In the genomic region with DNA sequence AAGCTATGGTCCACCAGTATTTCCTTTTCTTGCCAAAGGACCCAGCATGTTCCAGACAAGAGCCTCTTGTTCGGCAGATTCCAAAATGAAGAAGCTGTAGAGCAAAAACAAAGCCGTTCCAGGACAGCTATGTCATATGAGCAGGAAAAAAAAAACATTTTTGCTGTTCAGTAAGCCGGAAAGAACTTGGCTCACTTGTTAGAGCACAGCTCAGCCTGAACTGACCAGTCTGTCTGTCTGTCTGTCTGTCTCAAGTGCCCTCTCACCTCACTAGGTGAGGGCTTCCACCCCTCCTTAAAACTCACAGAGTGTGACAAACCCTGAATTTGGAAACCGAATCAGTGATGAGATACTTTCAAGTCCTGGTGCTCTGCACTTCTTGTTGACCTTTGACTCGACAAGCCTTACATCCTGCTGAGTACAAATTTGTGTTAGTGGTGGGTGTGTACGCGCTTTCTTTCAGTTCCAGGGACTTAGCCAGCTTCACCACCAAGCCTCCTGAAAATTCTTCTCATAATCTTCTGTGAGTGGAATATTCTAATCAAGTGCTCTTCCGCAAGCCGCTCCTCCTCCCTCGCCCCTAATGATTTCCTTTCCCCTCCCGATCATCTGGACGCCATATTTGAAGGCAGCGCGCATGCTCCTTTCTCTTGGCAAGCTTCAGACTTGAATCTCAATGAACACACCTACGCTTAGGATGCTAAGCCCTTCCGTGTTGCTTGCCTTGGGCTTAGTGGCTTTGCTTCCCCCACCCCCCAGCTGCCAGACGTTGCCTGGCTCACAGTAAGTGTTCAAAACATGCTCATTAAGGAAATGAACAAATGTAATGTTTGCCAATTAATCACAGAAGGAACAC, we compare ENCODE assay signal across 10 mouse cellular contexts.
DNase-seq lines count a peak whose midpoint lies in the region; ATAC-seq lines count a peak whose summit lies in the region.
"Had no signal": no experiment of that assay in that cellular context is flagged by ENCODE, and none has a peak within 500 bp of the region (broad histone marks: within the 10 kb centered on the region; RNA-seq: fewer than 3 reads in every experiment).

No protein-coding gene starts in this region.

- peak; percentile 5 for DNase-seq in cerebellum, adult 11 months
- no peak for DNase-seq in cerebellum, adult 9-10 months
- peak; percentile 43 for DNase-seq in NIH3T3 (ENCODE audit: low read depth)
- peak; percentile 18 for DNase-seq in left cerebral cortex, postnatal 4 days
- no peak for DNase-seq in adrenal gland, postnatal 4 days (ENCODE audit: low spot score in 2 of 2)
- DNase-seq in heart, adult 18-20 months = no peak
- DNase-seq: lung, postnatal 36 days had no signal

- H3K4me1 ChIP-seq in kidney, embryonic 16.5 days (ENCODE audit: insufficient read depth, low read length) = peaks cover 24% of the 10 kb centered on the region
- H3K4me1 ChIP-seq: heart, embryonic 13.5 days had no signal

- no peak for ATAC-seq in kidney, embryonic 16.5 days (ENCODE audit: low FRiP score, low TSS enrichment)
- no peak for ATAC-seq in megakaryocyte progenitor cell, adult 5-6 weeks (replicated peaks; ENCODE audit: poor library complexity)

- no peak overlapping the region for H3K4me3 ChIP-seq in kidney, embryonic 16.5 days (ENCODE audit: low read length)
- H3K4me3 ChIP-seq: heart, embryonic 13.5 days had no signal

- no peaks in the 10 kb centered on the region for H3K9me3 ChIP-seq in kidney, embryonic 16.5 days (ENCODE audit: low read length)
- H3K9me3 ChIP-seq: heart, embryonic 13.5 days had no signal

- H3K27ac ChIP-seq in kidney, embryonic 16.5 days (ENCODE audit: low read length) = peak overlapping the region; percentile 30
- H3K27ac ChIP-seq: heart, embryonic 13.5 days had no signal

- no peak overlapping the region for H3K4me2 ChIP-seq in kidney, embryonic 16.5 days (replicated peaks; ENCODE audit: low read depth, low read length)
- H3K4me2 ChIP-seq: heart, embryonic 13.5 days had no signal

- H3K9ac ChIP-seq in kidney, embryonic 16.5 days (replicated peaks; ENCODE audit: low read length) = no peak overlapping the region
- H3K9ac ChIP-seq: heart, embryonic 13.5 days had no signal

- H3K27me3 ChIP-seq in kidney, embryonic 16.5 days (ENCODE audit: insufficient read depth, low read length) = no peaks in the 10 kb centered on the region

- no peaks in the 10 kb centered on the region for H3K36me3 ChIP-seq in kidney, embryonic 16.5 days (ENCODE audit: insufficient read depth, low read length)
- H3K36me3 ChIP-seq: heart, embryonic 13.5 days had no signal

- 56% methylated on average over 17 of the region's 17 CpGs for WGBS in kidney, embryonic 16.5 days

- intact Hi-C loops in left cerebral cortex, postnatal 4 days (cut with DNase I) = loop anchor here (10.0 kb wide), 1 partner anchor 1032 kb away; no protein-coding TSS in a partner anchor

Comparison
In these comparisons a context has a peak if more than half of its experiments do, and no peak if none do; other contexts are left out.
1. DNase-seq: peak in cerebellum, adult 11 months (single experiment), NIH3T3 (single experiment) and left cerebral cortex, postnatal 4 days (single experiment); none in cerebellum, adult 9-10 months (single experiment), adrenal gland, postnatal 4 days (0 of 2) and heart, adult 18-20 months (0 of 2).